Mouse (Mus musculus) E14TG2a.4 (cell line): Measurements from ENCODE around the gene Znrf4.

Source experiments
- CTCF ChIP-seq: conservative IDR thresholded peaks from 2 replicates; pipeline ENCODE4 v1.5.1; 2014; ENCODE audit warnings: low read length
- POU5F1 ChIP-seq: IDR thresholded peaks from 2 replicates; pipeline ENCODE4 v1.6.1; 2014; ENCODE audit warnings: low read length, borderline replicate concordance

GRCm38 (mm10) chr17:56487441-56487888, 24.8 kb downstream of the Znrf4 start:
- no peak; the same call in 1 of the 2 replicates for TF ChIP-seq CTCF
- no peak for TF ChIP-seq POU5F1
